Mouse (Mus musculus) heart, postnatal 4 days (tissue): ENCODE results near the gene 9930021J03Rik. TPM values are rescaled to one million over a fixed set of nuclear protein-coding genes. Genes with fewer than 3 reads are reported as not detected.
A peak's percentile ranks its signal among the peaks of the same experiment; 100 is the strongest.

ENCODE experiments used
- DNase-seq: peaks from one replicate; pipeline ENCODE4 v3.0.0; 2021
- total RNA-seq, 2 experiments: library from RNA; stranded (reverse); gene quantifications; 2 replicates each; pipeline ENCODE4 v1.2.3; 2021

9930021J03Rik gene
- total RNA-seq, 2 experiments from 2014 or later, result 14.4 to 15.8 TPM

DNA sequence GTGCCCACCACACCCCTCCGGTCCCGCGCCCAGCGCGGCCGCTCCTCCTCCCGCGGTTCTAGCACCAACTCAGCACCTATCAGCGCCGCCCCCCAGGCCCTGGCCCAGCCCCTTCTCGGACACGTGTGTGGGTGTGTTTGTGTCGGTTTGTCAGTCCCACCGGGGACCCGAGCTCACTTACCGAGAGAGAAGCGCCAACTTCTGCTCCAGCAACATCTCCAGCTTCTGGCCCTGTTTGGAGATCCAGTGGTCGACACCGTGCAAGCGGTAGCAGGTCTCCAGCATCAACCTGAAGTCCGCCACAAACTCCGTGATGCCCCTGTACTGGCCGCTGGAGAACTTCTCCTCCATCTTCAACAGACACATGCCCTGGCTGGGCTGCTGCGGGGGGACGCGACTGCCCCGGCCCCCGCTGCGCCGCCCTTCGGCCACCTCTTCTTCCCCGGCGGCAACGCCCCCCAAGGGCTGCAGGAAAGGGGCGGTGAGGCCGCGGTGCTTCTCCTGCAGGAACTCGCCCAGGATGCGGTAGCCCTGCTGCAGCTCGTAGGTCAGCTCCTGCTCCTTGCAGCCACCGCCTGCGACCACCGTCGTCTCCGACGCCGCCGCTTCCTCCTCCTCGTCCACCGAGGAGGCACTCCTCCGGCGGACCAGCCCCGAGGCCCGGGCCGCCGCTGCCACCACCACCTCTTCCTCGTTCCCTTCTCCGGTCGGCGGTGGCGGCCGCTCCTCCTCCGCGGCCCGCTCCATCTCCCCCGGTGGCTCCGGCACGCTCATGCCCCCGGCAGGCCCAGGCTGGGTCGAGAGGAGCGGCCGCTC lies 480 bp downstream of the 9930021J03Rik start:
- DNase-seq, result peak; percentile 71

GRCm38 (mm10) chr19:29803946-29804345 lies 1.8 kb downstream of the 9930021J03Rik start:
- DNase-seq, result no peak

GRCm38 (mm10) chr19:29797371-29797770 lies 8.4 kb downstream of the 9930021J03Rik start:
- DNase-seq, result no peak

DNA sequence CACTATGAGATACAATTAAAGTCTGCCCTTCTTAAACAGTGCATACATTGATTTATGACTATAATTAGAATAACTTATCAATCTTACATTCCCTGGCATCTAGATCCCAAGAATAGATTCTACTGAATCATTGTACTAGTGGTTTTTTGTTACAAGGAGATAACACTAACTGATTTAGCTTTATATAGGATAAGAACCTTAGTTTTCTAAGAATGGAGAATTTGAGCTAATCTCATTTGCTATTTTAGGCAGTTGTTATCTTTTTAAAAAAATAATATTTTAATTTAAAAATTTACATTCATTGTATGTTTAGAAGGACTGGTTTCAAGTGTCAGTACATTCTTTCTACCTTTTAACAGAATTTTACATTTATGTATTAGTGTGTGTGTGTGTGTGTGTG lies 17.8 kb downstream of the 9930021J03Rik start:
- no peak for DNase-seq

- no peak for DNase-seq
Measured at GRCm38 (mm10) chr19:29782914-29783313, 22.9 kb downstream of the 9930021J03Rik start.

- DNase-seq, result no peak
Measured at GRCm38 (mm10) chr19:29753939-29754338, 51.9 kb downstream of the 9930021J03Rik start.

DNA sequence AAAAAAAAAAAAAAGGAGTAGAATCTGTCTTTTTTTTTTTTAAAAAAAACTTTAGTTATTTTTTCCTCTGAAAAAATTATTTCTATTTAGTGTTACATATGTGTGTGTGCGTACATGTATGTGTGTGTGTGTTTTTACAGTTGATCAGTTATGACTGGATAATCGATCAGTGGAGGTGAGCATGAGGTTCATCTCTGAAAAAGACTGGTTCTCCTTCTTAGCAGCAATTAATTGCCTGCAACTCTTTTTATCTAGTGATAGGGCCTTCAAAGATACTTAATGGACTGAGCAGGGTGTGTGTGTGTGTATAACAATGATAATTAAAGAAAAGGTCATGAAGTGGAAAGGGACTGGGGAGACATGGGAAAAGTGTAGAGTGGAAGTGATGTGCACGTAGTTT lies 54.8 kb downstream of the 9930021J03Rik start:
- DNase-seq, result no peak

DNA sequence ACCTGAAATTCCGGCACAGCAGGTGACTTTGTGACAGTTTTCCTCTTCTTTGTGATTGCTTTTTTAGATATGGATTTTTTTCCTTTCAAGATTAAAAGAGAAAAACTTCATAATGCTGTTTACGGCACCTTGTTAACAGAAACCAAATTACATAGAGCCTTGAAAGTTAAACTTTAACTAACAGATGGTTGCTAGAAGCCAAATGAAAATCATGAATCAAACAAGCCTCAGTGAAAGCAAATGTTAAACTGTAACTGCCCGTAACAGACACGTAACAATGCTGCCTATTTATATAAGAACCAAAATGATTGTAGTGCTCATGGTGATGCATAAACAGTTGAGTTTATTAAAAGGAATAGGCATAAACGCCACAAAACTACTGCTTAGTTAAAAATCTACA lies 62.3 kb downstream of the 9930021J03Rik start:
- no peak for DNase-seq

GRCm38 (mm10) chr19:29740661-29741060 lies 65.1 kb downstream of the 9930021J03Rik start:
- DNase-seq, result no peak

DNA sequence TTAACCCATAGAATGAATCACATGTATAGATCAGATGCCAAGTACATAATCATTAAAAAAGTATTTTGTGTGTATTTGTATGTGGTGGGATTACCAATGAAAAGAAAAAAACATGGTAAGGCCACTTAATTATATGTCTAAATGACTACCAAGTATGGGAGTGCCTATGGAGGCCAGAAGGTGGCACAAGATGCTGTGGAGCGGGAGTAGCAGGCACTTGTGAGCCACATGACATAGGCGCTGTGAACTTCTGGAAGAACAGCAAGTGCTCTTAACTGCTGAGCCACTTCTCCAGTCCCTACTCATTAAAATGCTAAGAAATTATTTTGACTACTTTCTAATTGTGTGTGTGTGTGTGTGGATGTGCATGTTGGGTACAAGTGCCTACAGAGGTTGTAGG lies 66.2 kb downstream of the 9930021J03Rik start:
- DNase-seq, result no peak

- no peak for DNase-seq
Measured at GRCm38 (mm10) chr19:29735421-29735820, 70.4 kb downstream of the 9930021J03Rik start.

- no peak for DNase-seq
Measured at GRCm38 (mm10) chr19:29718476-29718875, 87.3 kb downstream of the 9930021J03Rik start.

- no peak for DNase-seq
Measured at GRCm38 (mm10) chr19:29717854-29718253, 87.9 kb downstream of the 9930021J03Rik start.

GRCm38 (mm10) chr19:29713451-29713850 lies 92.3 kb downstream of the 9930021J03Rik start:
- DNase-seq, result no peak

DNA sequence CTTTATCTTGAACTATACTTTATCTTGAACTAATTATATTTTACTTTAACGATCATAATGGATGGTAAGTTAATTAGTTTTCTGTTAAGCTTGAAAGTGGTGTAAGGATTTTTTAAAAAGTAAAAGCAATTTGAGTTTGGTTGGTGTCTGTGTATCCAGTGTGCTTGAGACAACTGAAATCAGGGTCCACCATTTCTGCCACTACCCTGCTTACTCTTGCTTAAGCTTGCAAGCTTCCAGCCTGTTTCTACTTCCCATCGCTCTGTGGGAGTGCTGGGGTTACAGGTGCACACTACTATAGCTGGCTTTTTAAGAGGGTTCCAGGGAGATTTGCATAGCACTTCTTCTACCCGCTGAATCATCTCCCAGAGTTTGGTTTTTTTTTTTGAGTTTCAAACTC lies 96.3 kb downstream of the 9930021J03Rik start:
- DNase-seq, result no peak

GRCm38 (mm10) chr19:29708461-29708860 lies 97.3 kb downstream of the 9930021J03Rik start:
- no peak for DNase-seq

GRCm38 (mm10) chr19:29708003-29708402 lies 97.8 kb downstream of the 9930021J03Rik start:
- no peak for DNase-seq

DNA sequence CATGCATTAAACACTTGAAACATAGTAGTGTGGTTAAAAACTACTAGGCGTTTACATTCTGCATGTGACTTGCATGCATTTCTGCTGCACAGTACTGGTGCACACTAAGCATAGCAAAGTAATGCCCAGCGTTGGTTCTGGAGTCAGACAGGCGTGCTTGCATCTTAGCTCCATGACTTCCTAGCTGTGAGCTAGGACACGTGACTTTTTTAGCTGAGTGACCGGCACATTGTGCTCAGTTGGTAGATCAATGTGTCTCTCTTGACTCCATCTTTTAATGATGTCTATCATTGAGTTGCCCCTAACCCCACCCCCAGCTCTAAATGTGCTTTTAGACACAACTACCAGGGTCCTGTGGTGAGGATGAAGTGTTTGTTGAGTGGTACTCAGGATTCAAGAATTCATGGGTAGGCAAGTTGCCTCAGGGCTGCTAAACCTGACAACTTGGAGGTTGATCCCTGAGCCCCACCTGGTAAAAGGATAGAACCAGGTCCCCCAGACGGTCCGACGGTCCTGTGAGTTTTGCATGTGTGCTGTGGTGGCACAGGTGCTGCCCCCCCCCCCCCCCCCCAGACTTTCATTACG lies 98.4 kb downstream of the 9930021J03Rik start:
- no peak for DNase-seq

DNA sequence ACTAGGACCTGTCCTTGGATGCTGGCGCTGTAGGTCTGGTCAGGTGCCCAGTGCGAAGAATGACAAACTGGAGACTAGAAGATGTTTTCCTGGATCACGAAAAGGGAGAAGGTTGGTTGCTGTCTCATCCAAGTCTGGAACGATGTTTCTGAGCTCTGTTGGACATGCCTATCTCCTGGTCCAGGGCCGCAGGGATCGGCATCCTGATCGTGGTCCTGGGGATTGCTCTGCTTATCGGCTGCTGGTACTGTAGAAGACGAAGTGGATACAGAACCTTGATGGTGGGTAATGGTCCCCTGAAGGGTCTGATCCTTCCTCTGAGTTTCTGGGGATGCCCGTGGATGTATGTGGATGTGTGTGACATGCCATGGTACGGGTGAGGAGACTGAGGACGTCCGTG lies 101.4 kb downstream of the 9930021J03Rik start:
- no peak for DNase-seq

- DNase-seq, result no peak
Measured at GRCm38 (mm10) chr19:29701707-29702106, 104.1 kb downstream of the 9930021J03Rik start.

DNA sequence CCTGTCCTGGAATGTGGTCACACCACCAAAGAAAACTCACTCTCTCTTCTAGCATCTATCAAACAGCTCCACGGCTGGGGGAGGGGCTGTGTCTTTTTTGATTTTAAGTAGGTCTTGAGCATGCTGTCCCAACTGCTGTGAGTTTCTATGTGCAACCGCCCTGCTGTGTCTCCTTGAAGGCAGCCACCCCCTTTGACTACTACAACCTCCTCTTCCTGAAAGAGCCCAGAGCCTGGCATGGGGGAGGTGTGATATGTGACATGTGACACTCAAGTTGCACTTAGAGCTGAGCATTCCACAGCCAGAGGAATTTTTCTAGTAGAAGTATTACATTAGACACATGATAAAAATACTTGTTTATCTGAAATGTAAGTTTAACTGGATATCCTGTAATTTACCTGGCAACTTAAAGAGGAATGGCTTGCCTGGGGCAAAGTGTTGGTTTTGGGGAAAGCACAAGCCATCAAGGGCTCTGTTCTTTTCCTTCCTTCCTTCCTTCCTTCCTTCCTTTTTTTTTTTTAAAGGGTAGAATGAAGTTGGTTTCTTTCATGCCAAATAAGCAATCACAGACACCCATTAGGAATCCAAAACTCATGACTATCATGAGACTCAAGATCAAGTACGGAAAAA lies 108.4 kb downstream of the 9930021J03Rik start, which contains the start of gene Mlana:
Gene Mlana (plus strand): TSS at position 580 of the 630 bp plus-strand sequence.
- peak; percentile 14 for DNase-seq

- DNase-seq, result no peak
Measured at GRCm38 (mm10) chr19:29696840-29697239, 108.9 kb downstream of the 9930021J03Rik start.

DNA sequence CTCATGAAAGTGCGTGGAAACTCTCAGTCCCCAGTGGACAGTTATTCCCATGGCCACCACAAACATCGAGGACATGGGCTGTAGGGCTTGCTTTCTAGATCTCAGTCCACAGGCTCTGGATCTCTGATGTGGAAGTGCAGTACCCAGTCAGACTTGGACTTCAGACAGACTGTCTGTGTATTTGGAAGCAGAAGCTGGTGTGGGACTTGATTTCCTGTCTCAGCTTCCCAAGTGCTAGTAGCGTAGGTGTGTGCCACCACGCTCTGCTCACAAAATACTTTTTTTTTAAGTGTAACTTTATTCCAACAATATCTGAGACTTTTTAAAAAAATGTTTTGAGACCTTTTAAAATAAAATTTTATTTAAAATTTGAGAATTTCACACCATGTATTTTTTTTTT lies 109.5 kb downstream of the 9930021J03Rik start:
- DNase-seq, result no peak

DNA sequence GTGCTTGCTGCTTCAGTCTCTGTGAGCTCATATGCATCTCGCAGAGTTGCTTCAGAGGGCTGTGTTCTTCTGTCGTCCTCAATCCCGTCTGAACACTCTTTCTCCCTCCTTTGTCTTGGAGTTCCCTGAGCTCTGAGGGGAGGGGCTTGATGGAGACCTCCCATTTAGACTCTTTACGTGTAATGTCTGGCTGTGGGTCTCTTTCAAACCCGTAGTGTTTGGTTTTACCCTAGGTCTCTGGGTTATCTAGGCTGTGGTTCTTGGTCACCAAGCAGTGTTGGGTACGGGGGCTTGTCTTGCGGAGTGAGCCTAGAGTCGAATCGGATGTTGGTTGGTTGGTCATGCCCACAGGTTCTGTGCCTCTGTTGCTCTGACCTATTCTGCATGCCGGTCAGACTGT lies 110.7 kb downstream of the 9930021J03Rik start:
- DNase-seq, result no peak
